Mouse (Mus musculus): Measurements from ENCODE around the gene Aatk. TPM values are rescaled to one million over a fixed set of nuclear protein-coding genes. Genes with fewer than 3 reads are reported as not detected.

Gene Aatk
- polyA plus RNA-seq, 1 experiment from 2014 or later, result 2.0 TPM

GRCm38 (mm10) chr11:120019542-120020440 lies 27.2 kb downstream of the Aatk start:
- H3K36me3 ChIP-seq (ENCODE audit: control insufficient read depth, insufficient read depth, low read length), result no peaks in the 10 kb centered on the region
- no peak overlapping the region for H3K4me2 ChIP-seq (ENCODE audit: low read depth, low read length)
- H3K9ac ChIP-seq (ENCODE audit: low read length), result no peak overlapping the region
- ATAC-seq (ENCODE audit: low read depth), result no peak
- no peak overlapping the region for H3K27ac ChIP-seq (ENCODE audit: low read length)
- H3K27me3 ChIP-seq (ENCODE audit: control insufficient read depth, insufficient read depth, low read depth, low read length), result no peaks in the 10 kb centered on the region
- no peaks in the 10 kb centered on the region for H3K4me1 ChIP-seq (replicated peaks; ENCODE audit: control insufficient read depth, insufficient read depth, low read length)
- 67% methylated on average over 23 of the region's 23 CpGs for WGBS
- H3K9me3 ChIP-seq (ENCODE audit: control insufficient read depth, low read length), result no peaks in the 10 kb centered on the region
- no peak overlapping the region for H3K4me3 ChIP-seq (ENCODE audit: low read length)

GRCm38 (mm10) chr11:120017011-120017410 lies 30.0 kb downstream of the Aatk start:
- ATAC-seq (ENCODE audit: low read depth), result no peak
- WGBS, result 83% methylated on average over 8 of the region's 8 CpGs
- no peak overlapping the region for H3K4me3 ChIP-seq (ENCODE audit: low read length)

GRCm38 (mm10) chr11:120014758-120015157 lies 32.2 kb downstream of the Aatk start:
- Histone ChIP-seq H3K27ac (ENCODE audit: low read length) (no peak overlapping the region), H3K4me2 (ENCODE audit: low read depth, low read length) (no peak overlapping the region), H3K36me3 (ENCODE audit: control insufficient read depth, insufficient read depth, low read length) (no peaks in the 10 kb centered on the region), H3K9me3 (ENCODE audit: control insufficient read depth, low read length) (no peaks in the 10 kb centered on the region), H3K27me3 (ENCODE audit: control insufficient read depth, insufficient read depth, low read depth, low read length) (no peaks in the 10 kb centered on the region), H3K4me1 (replicated peaks; ENCODE audit: control insufficient read depth, insufficient read depth, low read length) (peaks cover 10% of the 10 kb centered on the region), H3K9ac (ENCODE audit: low read length) (no peak overlapping the region), H3K4me3 (ENCODE audit: low read length) (no peak overlapping the region)
- 93% methylated on average over 4 of the region's 4 CpGs for WGBS
- no peak for ATAC-seq (ENCODE audit: low read depth)

More at GRCm38 (mm10) chr11:120017011-120017410, 30.0 kb downstream of the Aatk start:
- Histone ChIP-seq H3K9ac (ENCODE audit: low read length) (no peak overlapping the region), H3K9me3 (ENCODE audit: control insufficient read depth, low read length) (no peaks in the 10 kb centered on the region), H3K36me3 (ENCODE audit: control insufficient read depth, insufficient read depth, low read length) (no peaks in the 10 kb centered on the region), H3K27me3 (ENCODE audit: control insufficient read depth, insufficient read depth, low read depth, low read length) (no peaks in the 10 kb centered on the region), H3K4me2 (ENCODE audit: low read depth, low read length) (no peak overlapping the region), H3K4me1 (replicated peaks; ENCODE audit: control insufficient read depth, insufficient read depth, low read length) (peaks cover 8% of the 10 kb centered on the region), H3K27ac (ENCODE audit: low read length) (no peak overlapping the region)

GRCm38 (mm10) chr11:120013174-120013711 lies 33.7 kb downstream of the Aatk start:
- peak overlapping the region; percentile 62 for H3K4me2 ChIP-seq (ENCODE audit: low read depth, low read length)
- no peaks in the 10 kb centered on the region for H3K27me3 ChIP-seq (ENCODE audit: control insufficient read depth, insufficient read depth, low read depth, low read length)
- peak overlapping the region; percentile 62 for H3K9ac ChIP-seq (ENCODE audit: low read length)
- peaks cover 10% of the 10 kb centered on the region for H3K4me1 ChIP-seq (replicated peaks; ENCODE audit: control insufficient read depth, insufficient read depth, low read length)
- peak overlapping the region; percentile 42 for H3K4me3 ChIP-seq (ENCODE audit: low read length)
- 0 out of 2 replicates have a peak overlapping the region, but pooled peaks have one; percentile 8 for H3K27ac ChIP-seq (ENCODE audit: low read length)
- no peaks in the 10 kb centered on the region for H3K36me3 ChIP-seq (ENCODE audit: control insufficient read depth, insufficient read depth, low read length)
- no peaks in the 10 kb centered on the region for H3K9me3 ChIP-seq (ENCODE audit: control insufficient read depth, low read length)
- peak; percentile 74 for ATAC-seq (ENCODE audit: low read depth)
- WGBS, result 9% methylated on average over 21 of the region's 21 CpGs

GRCm38 (mm10) chr11:120012702-120013101 lies 34.3 kb downstream of the Aatk start:
- Histone ChIP-seq H3K9me3 (ENCODE audit: control insufficient read depth, low read length) (no peaks in the 10 kb centered on the region), H3K4me2 (ENCODE audit: low read depth, low read length) (no peak overlapping the region), H3K4me1 (replicated peaks; ENCODE audit: control insufficient read depth, insufficient read depth, low read length) (peaks cover 10% of the 10 kb centered on the region), H3K4me3 (ENCODE audit: low read length) (no peak overlapping the region), H3K9ac (ENCODE audit: low read length) (no peak overlapping the region), H3K27ac (ENCODE audit: low read length) (no peak overlapping the region), H3K27me3 (ENCODE audit: control insufficient read depth, insufficient read depth, low read depth, low read length) (no peaks in the 10 kb centered on the region), H3K36me3 (ENCODE audit: control insufficient read depth, insufficient read depth, low read length) (no peaks in the 10 kb centered on the region)
- 81% methylated on average over 13 of the region's 13 CpGs for WGBS
- no peak for ATAC-seq (ENCODE audit: low read depth)

GRCm38 (mm10) chr11:120011761-120012560 lies 35.0 kb downstream of the Aatk start:
- H3K9me3 ChIP-seq (ENCODE audit: control insufficient read depth, low read length), result no peaks in the 10 kb centered on the region
- H3K4me3 ChIP-seq (ENCODE audit: low read length), result peak overlapping the region; percentile 13
- H3K9ac ChIP-seq (ENCODE audit: low read length), result no peak overlapping the region
- no peaks in the 10 kb centered on the region for H3K36me3 ChIP-seq (ENCODE audit: control insufficient read depth, insufficient read depth, low read length)
- no peak overlapping the region for H3K27ac ChIP-seq (ENCODE audit: low read length)
- peaks cover 10% of the 10 kb centered on the region for H3K4me1 ChIP-seq (replicated peaks; ENCODE audit: control insufficient read depth, insufficient read depth, low read length)
- no peaks in the 10 kb centered on the region for H3K27me3 ChIP-seq (ENCODE audit: control insufficient read depth, insufficient read depth, low read depth, low read length)
- 0 out of 2 replicates have a peak, but pooled peaks have one; percentile 9 for ATAC-seq (ENCODE audit: low read depth)
- 37% methylated on average over 43 of the region's 43 CpGs for WGBS
- peak overlapping the region; percentile 38 for H3K4me2 ChIP-seq (ENCODE audit: low read depth, low read length)

- peaks cover 10% of the 10 kb centered on the region for H3K4me1 ChIP-seq (replicated peaks; ENCODE audit: control insufficient read depth, insufficient read depth, low read length)
- H3K27ac ChIP-seq (ENCODE audit: low read length), result no peak overlapping the region
- 70% methylated on average over 11 of the region's 11 CpGs for WGBS
- H3K4me2 ChIP-seq (ENCODE audit: low read depth, low read length), result peak overlapping the region; percentile 38; the same call in 1 of the 2 replicates
- H3K36me3 ChIP-seq (ENCODE audit: control insufficient read depth, insufficient read depth, low read length), result no peaks in the 10 kb centered on the region
- H3K4me3 ChIP-seq (ENCODE audit: low read length), result no peak overlapping the region
- no peak overlapping the region for H3K9ac ChIP-seq (ENCODE audit: low read length)
- no peaks in the 10 kb centered on the region for H3K27me3 ChIP-seq (ENCODE audit: control insufficient read depth, insufficient read depth, low read depth, low read length)
- no peak for ATAC-seq (ENCODE audit: low read depth)
- H3K9me3 ChIP-seq (ENCODE audit: control insufficient read depth, low read length), result no peaks in the 10 kb centered on the region
Measured at GRCm38 (mm10) chr11:120011114-120011760, 35.7 kb downstream of the Aatk start.

- H3K4me3 ChIP-seq (ENCODE audit: low read length), result no peak overlapping the region
- no peak overlapping the region for H3K9ac ChIP-seq (ENCODE audit: low read length)
- no peaks in the 10 kb centered on the region for H3K36me3 ChIP-seq (ENCODE audit: control insufficient read depth, insufficient read depth, low read length)
- peaks cover 10% of the 10 kb centered on the region for H3K4me1 ChIP-seq (replicated peaks; ENCODE audit: control insufficient read depth, insufficient read depth, low read length)
- no peak for ATAC-seq (ENCODE audit: low read depth)
- 82% methylated on average over 20 of the region's 20 CpGs for WGBS
- no peak overlapping the region for H3K4me2 ChIP-seq (ENCODE audit: low read depth, low read length)
- no peak overlapping the region for H3K27ac ChIP-seq (ENCODE audit: low read length)
- H3K27me3 ChIP-seq (ENCODE audit: control insufficient read depth, insufficient read depth, low read depth, low read length), result no peaks in the 10 kb centered on the region
- H3K9me3 ChIP-seq (ENCODE audit: control insufficient read depth, low read length), result no peaks in the 10 kb centered on the region
Measured at GRCm38 (mm10) chr11:120009937-120010336, 37.0 kb downstream of the Aatk start.

Data from lung, embryonic 16.5 days (tissue).